Mouse (Mus musculus): ENCODE measurements around the gene H2-T23.

DNA sequence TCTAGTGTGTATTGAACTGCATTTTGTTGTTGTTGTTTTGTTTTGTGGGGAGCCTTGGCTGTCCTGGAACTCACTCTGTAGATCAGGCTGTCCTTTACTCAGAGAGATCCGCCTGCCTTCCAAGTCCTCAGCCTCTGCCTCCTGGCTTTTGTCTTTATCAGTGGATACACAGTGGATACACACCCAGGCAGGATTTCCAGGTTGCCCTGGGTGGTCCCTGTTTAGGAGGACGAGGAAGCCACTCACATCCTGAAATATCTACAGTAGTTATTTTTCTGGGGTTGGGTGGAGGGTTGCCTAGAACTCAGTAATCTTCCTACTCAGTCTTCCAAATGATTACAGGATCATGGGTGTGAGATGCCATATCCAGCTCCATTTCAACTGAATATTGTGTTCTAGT, 13.7 kb downstream of the H2-T23 start:
- TF ChIP-seq TCF3 (IDR thresholded peaks at IDR 0.05; ENCODE audit: insufficient read length, low read depth) (no peak), POLR2A (IDR thresholded peaks at IDR 0.05; ENCODE audit: insufficient read length, low read depth) (no peak)
